Mouse (Mus musculus): Measurements from ENCODE around the gene Mvp. TPM values are rescaled to one million over a fixed set of nuclear protein-coding genes. Genes with fewer than 3 reads are reported as not detected.

The Mvp gene
- polyA plus RNA-seq, 1 experiment from 2014 or later, result 13.1 TPM

GRCm38 (mm10) chr7:127009307-127010085, 4.9 kb downstream of the Mvp start:
- peaks cover 19% of the 10 kb centered on the region for H3K4me1 ChIP-seq
- ATAC-seq (ENCODE audit: insufficient number of reproducible peaks, low FRiP score, low TSS enrichment, low read depth), result no peak
- no peaks in the 10 kb centered on the region for H3K27me3 ChIP-seq
- H3K27ac ChIP-seq, result peak overlapping the region; percentile 61; the same call in 1 of the 2 replicates
- no peak overlapping the region for H3K4me3 ChIP-seq
- H3K9ac ChIP-seq, result no peak overlapping the region
- no peak overlapping the region for H3K4me2 ChIP-seq
- peaks cover 31% of the 10 kb centered on the region for H3K36me3 ChIP-seq
- 90% methylated on average over 17 of the region's 17 CpGs for whole genome bisulfite sequencing
- H3K9me3 ChIP-seq, result no peaks in the 10 kb centered on the region

- no peak overlapping the region for H3K4me3 ChIP-seq
- no peaks in the 10 kb centered on the region for H3K9me3 ChIP-seq
- H3K4me2 ChIP-seq, result no peak overlapping the region
- 55% methylated on average over 9 of the region's 9 CpGs for WGBS
- ATAC-seq (ENCODE audit: insufficient number of reproducible peaks, low FRiP score, low TSS enrichment, low read depth), result peak; percentile 61; the same call in 1 of the 2 replicates
- H3K4me1 ChIP-seq, result peaks cover 13% of the 10 kb centered on the region
- peak overlapping the region; percentile 61 for H3K27ac ChIP-seq
- H3K36me3 ChIP-seq, result peaks cover 21% of the 10 kb centered on the region
- no peak overlapping the region for H3K9ac ChIP-seq
- no peaks in the 10 kb centered on the region for H3K27me3 ChIP-seq
Measured at GRCm38 (mm10) chr7:127008239-127009019, 6.0 kb downstream of the Mvp start.

GRCm38 (mm10) chr7:127007313-127008024, 7.0 kb downstream of the Mvp start:
- Histone ChIP-seq H3K4me3 (no peak overlapping the region), H3K27ac (no peak overlapping the region), H3K4me1 (peaks cover 13% of the 10 kb centered on the region), H3K4me2 (no peak overlapping the region), H3K36me3 (peaks cover 12% of the 10 kb centered on the region; the same call in 1 of the 2 replicates), H3K9ac (no peak overlapping the region), H3K9me3 (no peaks in the 10 kb centered on the region), H3K27me3 (no peaks in the 10 kb centered on the region)
- WGBS, result 76% methylated on average over 6 of the region's 6 CpGs
- no peak for ATAC-seq (ENCODE audit: insufficient number of reproducible peaks, low FRiP score, low TSS enrichment, low read depth)

GRCm38 (mm10) chr7:127004122-127004875, 10.1 kb downstream of the Mvp start:
- no peaks in the 10 kb centered on the region for H3K36me3 ChIP-seq
- H3K4me3 ChIP-seq, result no peak overlapping the region
- H3K9me3 ChIP-seq, result no peaks in the 10 kb centered on the region
- 72% methylated on average over 4 of the region's 4 CpGs for WGBS
- no peak overlapping the region for H3K9ac ChIP-seq
- peaks cover 12% of the 10 kb centered on the region for H3K4me1 ChIP-seq
- no peaks in the 10 kb centered on the region for H3K27me3 ChIP-seq
- no peak for ATAC-seq (ENCODE audit: insufficient number of reproducible peaks, low FRiP score, low TSS enrichment, low read depth)
- H3K4me2 ChIP-seq, result no peak overlapping the region
- no peak overlapping the region for H3K27ac ChIP-seq

GRCm38 (mm10) chr7:127003620-127004019, 10.8 kb downstream of the Mvp start:
- Histone ChIP-seq H3K27ac (no peak overlapping the region), H3K4me1 (peaks cover 8% of the 10 kb centered on the region), H3K27me3 (no peaks in the 10 kb centered on the region), H3K4me3 (no peak overlapping the region), H3K36me3 (no peaks in the 10 kb centered on the region), H3K9ac (no peak overlapping the region), H3K9me3 (no peaks in the 10 kb centered on the region), H3K4me2 (no peak overlapping the region)
- ATAC-seq (ENCODE audit: insufficient number of reproducible peaks, low FRiP score, low TSS enrichment, low read depth), result no peak
- 87% methylated on average over 5 of the region's 5 CpGs for WGBS

GRCm38 (mm10) chr7:126999568-126999967, 14.9 kb downstream of the Mvp start:
- no peaks in the 10 kb centered on the region for H3K9me3 ChIP-seq
- ATAC-seq (ENCODE audit: insufficient number of reproducible peaks, low FRiP score, low TSS enrichment, low read depth), result no peak
- H3K4me2 ChIP-seq, result no peak overlapping the region
- H3K4me1 ChIP-seq, result no peaks in the 10 kb centered on the region
- H3K27ac ChIP-seq, result no peak overlapping the region
- H3K27me3 ChIP-seq, result no peaks in the 10 kb centered on the region
- no peak overlapping the region for H3K4me3 ChIP-seq
- no peak overlapping the region for H3K9ac ChIP-seq
- 0 out of 2 replicates have a peak, but pooled peaks cover 2% of the 10 kb centered on the region for H3K36me3 ChIP-seq
- WGBS, result 78% methylated on average over 10 of the region's 10 CpGs

GRCm38 (mm10) chr7:126996449-126996848, 18.0 kb downstream of the Mvp start:
- ATAC-seq (ENCODE audit: insufficient number of reproducible peaks, low FRiP score, low TSS enrichment, low read depth), result no peak
- H3K4me1 ChIP-seq, result no peaks in the 10 kb centered on the region
- 84% methylated on average over 4 of the region's 4 CpGs for WGBS

GRCm38 (mm10) chr7:126988816-126989215, 25.6 kb downstream of the Mvp start:
- Histone ChIP-seq H3K4me2 (no peak overlapping the region), H3K27ac (no peak overlapping the region), H3K4me3 (no peak overlapping the region), H3K36me3 (no peaks in the 10 kb centered on the region), H3K4me1 (peaks cover 4% of the 10 kb centered on the region; the same call in 1 of the 2 replicates), H3K27me3 (no peaks in the 10 kb centered on the region), H3K9ac (no peak overlapping the region), H3K9me3 (no peaks in the 10 kb centered on the region)
- 70% methylated on average over 8 of the region's 8 CpGs for WGBS
- ATAC-seq (ENCODE audit: insufficient number of reproducible peaks, low FRiP score, low TSS enrichment, low read depth), result no peak

More at GRCm38 (mm10) chr7:126996449-126996848, 18.0 kb downstream of the Mvp start:
- H3K27ac ChIP-seq, result no peak overlapping the region
- no peak overlapping the region for H3K4me2 ChIP-seq
- H3K27me3 ChIP-seq, result no peaks in the 10 kb centered on the region
- no peaks in the 10 kb centered on the region for H3K9me3 ChIP-seq
- H3K36me3 ChIP-seq, result 0 out of 2 replicates have a peak, but pooled peaks cover 2% of the 10 kb centered on the region
- no peak overlapping the region for H3K9ac ChIP-seq
- H3K4me3 ChIP-seq, result no peak overlapping the region

GRCm38 (mm10) chr7:126986319-126986718, 28.1 kb downstream of the Mvp start:
- Histone ChIP-seq H3K9me3 (no peaks in the 10 kb centered on the region), H3K4me1 (peaks cover 4% of the 10 kb centered on the region; the same call in 1 of the 2 replicates), H3K27me3 (no peaks in the 10 kb centered on the region), H3K4me2 (no peak overlapping the region), H3K9ac (no peak overlapping the region), H3K36me3 (peaks cover 4% of the 10 kb centered on the region), H3K4me3 (no peak overlapping the region), H3K27ac (no peak overlapping the region)
- no peak for ATAC-seq (ENCODE audit: insufficient number of reproducible peaks, low FRiP score, low TSS enrichment, low read depth)
- WGBS, result 33% methylated on average over 9 of the region's 9 CpGs

GRCm38 (mm10) chr7:126984667-126985444, 29.6 kb downstream of the Mvp start:
- Histone ChIP-seq H3K9me3 (no peaks in the 10 kb centered on the region), H3K27me3 (no peaks in the 10 kb centered on the region), H3K9ac (no peak overlapping the region), H3K4me2 (no peak overlapping the region), H3K4me1 (peaks cover 4% of the 10 kb centered on the region; the same call in 1 of the 2 replicates), H3K27ac (no peak overlapping the region), H3K36me3 (peaks cover 17% of the 10 kb centered on the region), H3K4me3 (no peak overlapping the region)
- no peak for ATAC-seq (ENCODE audit: insufficient number of reproducible peaks, low FRiP score, low TSS enrichment, low read depth)
- 34% methylated on average over 10 of the region's 10 CpGs for WGBS

Data from limb, embryonic 15.5 days (tissue).